Mouse (Mus musculus) midbrain, postnatal 0 days (tissue): ENCODE data around the gene Skp2. TPM values are rescaled to one million over a fixed set of nuclear protein-coding genes. Genes with fewer than 3 reads are reported as not detected.

ENCODE experiments used
- ATAC-seq: fragments of 200-750 bp; cut with Nextera tagmentation; 2 replicates; pipeline ENCODE4 v1.8.0; 2017; ENCODE audit warnings: moderate number of reproducible peaks, mild to moderate bottlenecking, moderate TSS enrichment, moderate library complexity; ENCODE audit not compliant: low FRiP score
- DNase-seq: peaks from one replicate; pipeline ENCODE4 v3.0.0-alpha.2; 2015; ENCODE audit warnings: low spot score
- H3K27ac ChIP-seq: fragments of 300-500 bp; sonication (generic); 2 replicates; pipeline ENCODE4 v1.5.1; 2014; ENCODE audit warnings: low read depth, mild to moderate bottlenecking, low read length, mixed read lengths
- H3K27me3 ChIP-seq: fragments of 300-500 bp; sonication (generic); 2 replicates; pipeline ENCODE4 v1.6.1; 2014; ENCODE audit warnings: low read length, control low read depth, mixed read lengths; ENCODE audit not compliant: insufficient read depth
- H3K36me3 ChIP-seq: fragments of 300-500 bp; sonication (generic); 2 replicates; pipeline ENCODE4 v1.6.1; 2014; ENCODE audit warnings: low read length, control low read depth, mixed read lengths; ENCODE audit not compliant: insufficient read depth
- H3K4me1 ChIP-seq: fragments of 300-500 bp; sonication (generic); 2 replicates; pipeline ENCODE4 v1.6.1; 2014; ENCODE audit warnings: mild to moderate bottlenecking, control low read depth, antibody characterized with exemption, low read length, mixed read lengths; ENCODE audit not compliant: insufficient read depth
- H3K4me2 ChIP-seq: fragments of 300-500 bp; sonication (generic); 2 replicates; pipeline ENCODE4 v1.6.1; 2014; ENCODE audit warnings: low read depth, mild to moderate bottlenecking, low read length, mixed read lengths; ENCODE audit not compliant: poor library complexity, severe bottlenecking
- H3K4me3 ChIP-seq: fragments of 300-500 bp; sonication (generic); 2 replicates; pipeline ENCODE4 v1.5.1; 2014; ENCODE audit warnings: low read depth, mild to moderate bottlenecking, low read length, moderate library complexity
- H3K9ac ChIP-seq: fragments of 300-500 bp; sonication (generic); replicated peaks from 2 replicates; pipeline ENCODE4 v1.6.1; 2014; ENCODE audit warnings: mild to moderate bottlenecking, low read length, moderate library complexity, mixed read lengths; ENCODE audit not compliant: poor library complexity, severe bottlenecking
- H3K9me3 ChIP-seq: fragments of 300-500 bp; sonication (generic); 2 replicates; pipeline ENCODE4 v1.6.1; 2016; ENCODE audit warnings: low read length, control low read depth
- CTCF ChIP-seq: IDR thresholded peaks from 2 replicates; pipeline ENCODE4 v1.5.1; 2016; ENCODE audit warnings: antibody characterized with exemption, mild to moderate bottlenecking
- WGBS: fragments of 180-500 bp; shearing (Covaris S2); extraction: QIAGEN DNeasy Blood & Tissue Kit; methylation state at CpG from one replicate; pipeline ENCODE4 v1.1.7; 2014; 5-methylcytosine and 5-hydroxymethylcytosine counted together
- polyA plus RNA-seq: library from polyadenylated mRNA; unstranded; fragments of >200 nt; fragmentation: Nextera tagmentation; extraction: Ambion mirVana; gene quantifications from 2 replicates; pipeline ENCODE4 v1.2.1, GENCODE M21; 2015
- total RNA-seq: library from RNA; depleted of rRNA; stranded (reverse); fragments of >200 nt; gene quantifications from 2 replicates; pipeline ENCODE4 v1.2.3, GENCODE M21; 2014

Skp2 gene
- total and polyA plus RNA-seq, 2 experiments from 2014 or later: 7.8 to 9.3 TPM

DNA sequence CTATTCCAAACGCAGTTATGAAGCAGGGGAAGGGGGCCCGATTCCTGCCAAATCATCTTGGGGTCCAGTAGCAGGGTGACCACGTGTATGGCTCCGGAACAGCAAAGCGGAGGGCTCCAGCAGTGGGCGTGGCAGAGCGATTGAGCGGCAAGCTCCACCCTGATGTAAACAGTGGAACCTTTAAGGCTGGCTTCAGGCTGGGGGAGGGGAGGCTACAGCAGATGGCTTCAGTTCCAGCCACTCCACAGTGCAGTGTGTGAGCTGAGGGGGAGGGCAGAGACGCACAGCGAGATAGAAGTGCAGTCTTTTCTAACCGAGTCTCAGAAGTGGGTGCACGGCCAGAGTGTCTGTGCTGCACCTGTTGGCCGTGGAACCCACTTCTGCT lies 60.9 kb downstream of the Skp2 start:
- Histone ChIP-seq H3K4me2 (no peak overlapping the region), H3K27me3 (no peaks in the 10 kb centered on the region), H3K4me1 (no peaks in the 10 kb centered on the region), H3K36me3 (peaks cover 9% of the 10 kb centered on the region; the same call in 1 of the 2 replicates), H3K9me3 (no peaks in the 10 kb centered on the region), H3K27ac (no peak overlapping the region), H3K9ac (no peak overlapping the region), H3K4me3 (no peak overlapping the region)
- 32% methylated on average over 13 of the region's 13 CpGs for WGBS
- peak; percentile 70; the same call in 1 of the 2 replicates for ATAC-seq
- no peak for TF ChIP-seq CTCF
- DNase-seq: peak; percentile 55

DNA sequence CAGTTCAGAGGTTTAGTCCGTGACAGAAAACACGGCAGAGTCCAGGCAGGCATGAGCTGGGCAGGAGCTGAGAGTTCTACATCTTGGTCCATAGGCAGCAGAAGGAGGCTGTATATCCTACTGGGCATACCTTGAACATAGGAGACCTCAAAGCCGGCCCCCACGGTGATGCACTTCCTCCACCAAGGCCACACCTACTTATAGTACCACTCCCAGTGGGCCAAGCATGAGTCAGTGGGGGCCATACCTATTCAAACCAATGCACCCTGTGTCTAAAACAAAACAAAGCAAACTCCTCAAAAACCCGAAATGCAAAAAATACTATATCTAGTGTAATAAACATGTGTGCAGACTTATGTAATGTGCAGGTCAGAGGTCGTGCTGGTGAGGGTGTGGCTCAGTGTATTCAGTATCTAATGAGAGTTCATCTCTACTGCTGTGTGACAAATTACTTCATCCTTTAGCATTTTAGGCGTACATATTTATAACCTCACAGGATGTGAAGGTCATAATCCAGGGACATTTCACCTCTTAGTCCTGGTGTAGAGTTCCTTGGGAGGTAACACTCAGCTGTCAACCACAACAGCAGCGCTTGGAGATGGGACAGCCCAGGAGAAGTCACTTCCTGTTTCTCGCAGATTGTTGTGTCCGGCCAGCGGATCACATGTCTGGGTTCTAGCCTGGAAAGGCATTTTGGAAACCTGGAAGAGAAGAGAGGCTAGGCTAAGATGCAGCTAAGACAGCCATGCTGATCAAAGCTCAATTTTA lies 61.4 kb downstream of the Skp2 start:
- Histone ChIP-seq H3K27me3 (no peaks in the 10 kb centered on the region), H3K27ac (no peak overlapping the region), H3K4me3 (no peak overlapping the region), H3K9ac (no peak overlapping the region), H3K4me2 (no peak overlapping the region), H3K4me1 (no peaks in the 10 kb centered on the region), H3K36me3 (peaks cover 9% of the 10 kb centered on the region; the same call in 1 of the 2 replicates), H3K9me3 (no peaks in the 10 kb centered on the region)
- TF ChIP-seq CTCF: no peak
- ATAC-seq (no peak), DNase-seq (no peak)
- WGBS: 81% methylated on average over 11 of the region's 11 CpGs

DNA sequence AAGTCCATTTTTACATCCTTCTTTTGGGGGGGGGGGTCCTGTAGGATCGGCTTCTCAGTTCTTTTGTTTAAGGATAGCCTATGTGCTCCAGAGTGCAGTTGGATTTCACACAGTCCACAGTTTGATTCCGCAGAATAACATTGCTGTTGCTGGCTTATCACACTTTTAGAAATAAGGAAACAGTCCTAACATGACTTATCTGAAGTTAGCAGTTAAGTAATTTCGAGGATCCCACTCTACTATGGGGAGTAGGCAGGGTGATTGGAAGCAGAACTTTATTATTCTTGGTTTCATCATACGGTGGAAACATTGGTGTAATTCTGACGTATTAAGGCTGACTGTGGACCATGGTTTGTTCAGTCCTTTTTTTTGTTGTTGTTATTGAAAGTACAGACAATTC lies 64.6 kb downstream of the Skp2 start:
- H3K9ac ChIP-seq: no peak overlapping the region
- no peak overlapping the region for H3K4me3 ChIP-seq
- H3K4me2 ChIP-seq: no peak overlapping the region
- ATAC-seq (no peak), DNase-seq (no peak)
- no peak for TF ChIP-seq CTCF
- no peak overlapping the region for H3K27ac ChIP-seq
- no peaks in the 10 kb centered on the region for H3K27me3 ChIP-seq
- H3K4me1 ChIP-seq: no peaks in the 10 kb centered on the region
- H3K9me3 ChIP-seq: no peaks in the 10 kb centered on the region
- peaks cover 5% of the 10 kb centered on the region; the same call in 1 of the 2 replicates for H3K36me3 ChIP-seq
- WGBS: 96% methylated on average over 5 of the region's 5 CpGs

DNA sequence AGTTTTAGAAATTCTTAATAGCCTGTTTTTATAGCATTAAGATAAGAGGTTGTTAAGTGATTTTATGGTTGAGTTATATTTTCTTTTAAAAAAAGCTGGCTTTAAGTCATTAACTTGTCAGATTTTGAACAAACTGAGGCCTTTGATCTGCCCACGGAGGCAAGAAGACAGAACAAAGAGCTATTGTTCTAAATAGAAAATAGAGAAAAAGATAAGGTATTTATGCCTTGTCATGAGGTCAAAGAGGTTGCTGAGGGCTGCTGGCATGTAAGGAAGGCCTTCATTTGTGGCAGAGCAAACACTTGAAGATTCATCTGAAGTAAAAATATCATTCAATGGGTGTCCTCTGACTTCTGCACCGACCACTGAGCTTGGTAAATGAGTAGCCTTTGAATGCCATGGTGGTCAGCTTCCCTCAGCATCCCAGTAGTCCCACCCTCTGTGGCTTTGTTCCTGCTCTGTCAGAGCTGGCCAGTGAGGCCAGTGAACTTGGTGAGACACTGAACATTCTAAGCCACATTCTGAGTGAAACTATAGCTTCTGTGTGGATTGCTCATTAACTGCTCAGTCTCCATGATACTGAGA lies 66.0 kb downstream of the Skp2 start:
- no peak for TF ChIP-seq CTCF
- no peaks in the 10 kb centered on the region for H3K4me1 ChIP-seq
- no peak for DNase-seq
- no peak overlapping the region for H3K4me2 ChIP-seq
- H3K27me3 ChIP-seq: no peaks in the 10 kb centered on the region
- H3K27ac ChIP-seq: no peak overlapping the region
- WGBS: 10% methylated on average over 2 of the region's 2 CpGs
- no peak for ATAC-seq
- peaks cover 5% of the 10 kb centered on the region; the same call in 1 of the 2 replicates for H3K36me3 ChIP-seq
- no peaks in the 10 kb centered on the region for H3K9me3 ChIP-seq
- no peak overlapping the region for H3K9ac ChIP-seq
- no peak overlapping the region for H3K4me3 ChIP-seq

DNA sequence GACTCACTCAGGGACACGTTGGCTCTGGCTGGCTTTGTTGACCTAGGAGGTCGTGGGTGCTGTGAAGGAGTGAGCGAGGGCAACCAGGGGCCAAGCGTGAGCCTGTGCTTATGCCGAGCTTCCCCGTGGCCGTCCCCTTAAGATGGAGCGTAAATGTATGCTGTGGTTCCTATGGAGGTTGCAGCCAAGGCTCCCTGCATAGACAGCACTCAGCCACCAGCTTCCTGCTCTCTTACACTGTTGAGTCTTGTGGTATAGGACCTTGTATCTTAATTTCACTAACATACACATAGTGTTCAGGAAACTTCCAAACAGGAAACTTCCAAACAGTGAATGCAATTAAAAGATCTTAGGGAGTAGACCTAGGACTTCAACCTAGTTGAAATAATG lies 66.5 kb downstream of the Skp2 start:
- 73% methylated on average over 8 of the region's 8 CpGs for WGBS
- Histone ChIP-seq H3K9me3 (no peaks in the 10 kb centered on the region), H3K4me1 (no peaks in the 10 kb centered on the region), H3K27me3 (no peaks in the 10 kb centered on the region), H3K9ac (no peak overlapping the region), H3K4me2 (no peak overlapping the region), H3K4me3 (no peak overlapping the region), H3K27ac (no peak overlapping the region), H3K36me3 (peaks cover 5% of the 10 kb centered on the region; the same call in 1 of the 2 replicates)
- DNase-seq (no peak), ATAC-seq (no peak)
- no peak for TF ChIP-seq CTCF
